Mouse (Mus musculus) forebrain, embryonic 15.5 days (tissue): ENCODE measurements around the gene Tax1bp1. TPM values are rescaled to one million over a fixed set of nuclear protein-coding genes. Genes with fewer than 3 reads are reported as not detected.

Source experiments
- ATAC-seq: fragments of 200-750 bp; cut with Nextera tagmentation; replicated peaks from 2 replicates; pipeline ENCODE4 v1.8.0; 2017; ENCODE audit warnings: mild to moderate bottlenecking, moderate TSS enrichment, moderate library complexity
- H3K27ac ChIP-seq: fragments of 300-500 bp; sonication (generic); replicated peaks from 2 replicates; pipeline ENCODE4 v1.5.1; 2015; ENCODE audit warnings: mild to moderate bottlenecking, inconsistent platforms
- H3K27me3 ChIP-seq: fragments of 300-500 bp; sonication (generic); 2 replicates; pipeline ENCODE4 v1.6.1; 2015; ENCODE audit warnings: inconsistent platforms
- H3K36me3 ChIP-seq: fragments of 300-500 bp; sonication (generic); 2 replicates; pipeline ENCODE4 v1.6.1; 2015; ENCODE audit warnings: mild to moderate bottlenecking, inconsistent platforms
- H3K4me1 ChIP-seq: fragments of 300-500 bp; sonication (generic); 2 replicates; pipeline ENCODE4 v1.6.1; 2015; ENCODE audit warnings: inconsistent platforms
- H3K4me2 ChIP-seq: fragments of 300-500 bp; sonication (generic); replicated peaks from 2 replicates; pipeline ENCODE4 v1.6.1; 2015; ENCODE audit warnings: mild to moderate bottlenecking, inconsistent platforms
- H3K4me3 ChIP-seq: fragments of 300-500 bp; sonication (generic); 2 replicates; pipeline ENCODE4 v1.5.1; 2015; ENCODE audit warnings: mild to moderate bottlenecking, inconsistent platforms
- H3K9ac ChIP-seq: fragments of 300-500 bp; sonication (generic); replicated peaks from 2 replicates; pipeline ENCODE4 v1.6.1; 2015; ENCODE audit warnings: mild to moderate bottlenecking, inconsistent platforms
- H3K9me3 ChIP-seq: fragments of 300-500 bp; sonication (generic); 2 replicates; pipeline ENCODE4 v1.6.1; 2016; ENCODE audit warnings: inconsistent platforms
- WGBS: fragments of 180-500 bp; shearing (Covaris S2); methylation state at CpG from one replicate; pipeline ENCODE4 v1.1.7; 2015; ENCODE audit warnings: mixed read lengths; 5-methylcytosine and 5-hydroxymethylcytosine counted together
- polyA plus RNA-seq: library from polyadenylated mRNA; unstranded; fragments of >200 nt; fragmentation: Nextera tagmentation; extraction: Ambion mirVana; gene quantifications from 2 replicates; pipeline ENCODE4 v1.2.1, GENCODE M21; 2015

Gene Tax1bp1
- polyA plus RNA-seq, 1 experiment from 2014 or later, result 166 TPM

DNA sequence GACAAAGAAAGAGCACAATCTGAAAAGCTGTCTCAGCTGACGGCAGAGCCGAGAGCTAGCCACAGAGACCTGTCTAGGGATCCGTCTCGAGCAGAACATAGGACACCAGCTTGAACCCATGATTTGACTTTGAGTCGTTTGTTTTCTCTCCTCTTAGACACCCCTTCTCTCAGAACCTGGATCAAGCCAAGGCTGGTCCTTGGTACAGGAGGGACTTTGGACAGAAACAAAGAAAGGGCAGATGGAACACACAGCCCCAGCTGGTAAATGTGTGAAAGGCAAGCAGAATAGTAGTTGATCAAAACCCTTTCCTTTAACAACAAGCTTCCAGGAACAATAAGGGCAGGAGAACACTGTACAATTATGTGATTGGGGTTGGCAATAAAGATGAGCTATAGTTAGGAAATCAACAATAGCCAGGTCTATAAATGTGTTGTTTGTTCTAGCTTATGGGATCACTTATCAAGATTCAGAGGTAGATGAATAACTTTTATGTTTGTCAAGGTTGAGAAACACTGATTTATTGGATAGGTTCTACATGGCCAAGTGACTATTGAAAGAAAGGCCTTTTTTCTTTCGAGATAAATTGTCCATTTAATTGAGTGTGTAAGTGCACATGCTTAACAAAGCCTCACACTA, 31.6 kb upstream of the Tax1bp1 start:
- H3K4me3 ChIP-seq, result no peak overlapping the region
- no peak overlapping the region for H3K27ac ChIP-seq
- WGBS, result 84% methylated on average over 6 of the region's 6 CpGs
- H3K9ac ChIP-seq, result no peak overlapping the region
- H3K9me3 ChIP-seq, result no peaks in the 10 kb centered on the region
- no peak overlapping the region for H3K4me2 ChIP-seq
- no peaks in the 10 kb centered on the region for H3K4me1 ChIP-seq
- no peak for ATAC-seq
- H3K36me3 ChIP-seq, result no peaks in the 10 kb centered on the region
- H3K27me3 ChIP-seq, result 0 out of 2 replicates have a peak, but pooled peaks cover 5% of the 10 kb centered on the region

DNA sequence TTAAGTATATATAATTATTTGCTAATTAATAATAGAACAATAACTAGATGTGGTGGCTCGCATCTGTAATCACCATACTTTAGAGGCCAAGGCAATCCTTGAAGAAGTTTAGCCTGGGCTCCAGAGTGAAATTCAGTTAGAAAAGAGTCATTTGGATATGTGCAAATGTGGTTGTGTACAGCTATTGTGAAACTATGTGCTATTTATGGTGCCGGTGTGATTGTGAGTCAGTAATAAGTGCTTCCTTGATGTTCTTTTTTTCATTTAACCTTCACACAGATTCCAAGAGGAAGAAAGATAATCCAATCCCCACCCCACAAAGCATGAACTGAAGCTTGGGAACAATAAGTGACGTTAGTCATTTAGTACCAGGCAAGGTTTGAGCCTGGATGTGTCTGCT, 30.9 kb upstream of the Tax1bp1 start:
- WGBS, result 85% methylated on average over 3 of the region's 3 CpGs
- Histone ChIP-seq H3K27me3 (0 out of 2 replicates have a peak, but pooled peaks cover 5% of the 10 kb centered on the region), H3K9me3 (no peaks in the 10 kb centered on the region), H3K27ac (no peak overlapping the region), H3K4me3 (no peak overlapping the region), H3K4me2 (no peak overlapping the region), H3K4me1 (no peaks in the 10 kb centered on the region), H3K36me3 (no peaks in the 10 kb centered on the region), H3K9ac (no peak overlapping the region)
- ATAC-seq, result no peak

- no peaks in the 10 kb centered on the region for H3K36me3 ChIP-seq
- H3K4me2 ChIP-seq, result no peak overlapping the region
- no peaks in the 10 kb centered on the region for H3K9me3 ChIP-seq
- H3K4me3 ChIP-seq, result no peak overlapping the region
- no peak overlapping the region for H3K9ac ChIP-seq
- no peaks in the 10 kb centered on the region for H3K4me1 ChIP-seq
- 45% methylated on average over 5 of the region's 5 CpGs for WGBS
- no peak for ATAC-seq
- H3K27ac ChIP-seq, result no peak overlapping the region
- no peaks in the 10 kb centered on the region for H3K27me3 ChIP-seq
Measured at GRCm38 (mm10) chr6:52686901-52687500, 26.5 kb upstream of the Tax1bp1 start.

- Histone ChIP-seq H3K27ac (no peak overlapping the region), H3K9ac (no peak overlapping the region), H3K27me3 (no peaks in the 10 kb centered on the region), H3K9me3 (no peaks in the 10 kb centered on the region), H3K4me1 (no peaks in the 10 kb centered on the region), H3K4me2 (no peak overlapping the region), H3K36me3 (no peaks in the 10 kb centered on the region), H3K4me3 (no peak overlapping the region)
- no peak for ATAC-seq
- WGBS, result 83% methylated on average over 3 of the region's 3 CpGs
Measured at GRCm38 (mm10) chr6:52690365-52690764, 23.2 kb upstream of the Tax1bp1 start.

DNA sequence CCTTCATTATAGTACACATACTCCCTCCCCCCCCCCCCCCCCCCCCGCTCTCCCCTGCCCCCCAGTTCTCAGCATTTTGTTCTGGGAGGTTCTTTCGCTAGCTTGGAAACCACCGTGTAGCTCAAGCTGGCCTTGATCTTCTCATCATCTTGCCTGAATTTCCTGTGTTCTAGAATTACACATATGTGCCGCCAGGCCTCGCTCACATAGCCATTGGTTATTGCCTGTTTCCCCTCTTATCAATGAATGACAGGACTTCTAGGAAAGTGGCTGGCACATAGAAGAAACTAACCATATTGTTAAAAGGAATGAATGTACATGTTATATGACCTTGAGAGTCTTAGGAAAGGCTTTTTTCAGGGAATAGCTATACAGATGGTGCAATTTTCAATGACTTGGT, 21.7 kb upstream of the Tax1bp1 start:
- Histone ChIP-seq H3K9me3 (no peaks in the 10 kb centered on the region), H3K4me2 (no peak overlapping the region), H3K27ac (no peak overlapping the region), H3K4me3 (no peak overlapping the region), H3K4me1 (no peaks in the 10 kb centered on the region), H3K36me3 (no peaks in the 10 kb centered on the region), H3K9ac (no peak overlapping the region), H3K27me3 (no peaks in the 10 kb centered on the region)
- no peak for ATAC-seq
- 95% methylated on average over 4 of the region's 5 CpGs for WGBS

DNA sequence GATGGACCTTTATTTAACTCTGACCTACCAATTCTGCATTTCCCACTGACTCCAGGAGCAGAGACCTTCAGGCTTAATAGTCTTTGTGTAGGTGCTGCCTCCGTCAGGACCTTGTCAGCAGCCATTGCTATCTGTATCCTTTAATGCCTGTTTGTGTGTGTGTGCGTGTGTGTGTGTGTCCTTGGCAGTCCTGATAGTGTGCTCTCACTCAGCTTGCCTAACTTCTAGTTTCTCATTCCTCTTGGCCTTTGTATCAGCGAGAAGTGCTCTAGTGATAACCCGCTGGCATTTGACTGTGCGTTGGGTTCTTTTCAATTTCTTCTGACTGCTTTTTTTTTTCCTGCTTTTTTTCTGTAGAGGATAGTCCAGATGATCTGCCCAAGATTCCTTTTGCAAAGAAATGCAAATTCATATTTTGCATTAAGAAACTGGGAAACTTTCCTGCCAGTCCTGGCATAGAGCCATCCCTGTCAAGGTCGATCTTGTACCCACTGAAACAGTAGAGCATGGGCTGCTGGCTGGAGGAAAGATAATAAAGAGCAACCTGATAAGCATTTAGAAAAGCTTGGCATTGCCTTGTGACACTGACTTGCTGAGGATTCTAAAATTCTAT, 21.0 kb upstream of the Tax1bp1 start:
- Histone ChIP-seq H3K36me3 (no peaks in the 10 kb centered on the region), H3K9me3 (no peaks in the 10 kb centered on the region), H3K4me3 (no peak overlapping the region), H3K27me3 (no peaks in the 10 kb centered on the region), H3K9ac (no peak overlapping the region), H3K4me2 (no peak overlapping the region), H3K27ac (no peak overlapping the region), H3K4me1 (no peaks in the 10 kb centered on the region)
- WGBS, result 76% methylated on average over 6 of the region's 6 CpGs
- ATAC-seq, result no peak

- H3K36me3 ChIP-seq, result no peaks in the 10 kb centered on the region
- no peaks in the 10 kb centered on the region for H3K4me1 ChIP-seq
- no peaks in the 10 kb centered on the region for H3K27me3 ChIP-seq
- H3K4me2 ChIP-seq, result no peak overlapping the region
- no peak overlapping the region for H3K27ac ChIP-seq
- H3K9me3 ChIP-seq, result no peaks in the 10 kb centered on the region
- no peak overlapping the region for H3K9ac ChIP-seq
- no peak overlapping the region for H3K4me3 ChIP-seq
- ATAC-seq, result no peak
- WGBS, result 69% methylated on average over 4 of the region's 4 CpGs
Measured at GRCm38 (mm10) chr6:52697964-52698535, 15.5 kb upstream of the Tax1bp1 start.

- H3K4me2 ChIP-seq, result no peak overlapping the region
- ATAC-seq, result no peak
- 61% methylated on average over 1 of the region's 1 CpGs for WGBS
- no peak overlapping the region for H3K9ac ChIP-seq
- H3K4me3 ChIP-seq, result no peak overlapping the region
- H3K27ac ChIP-seq, result no peak overlapping the region
- H3K9me3 ChIP-seq, result no peaks in the 10 kb centered on the region
- H3K27me3 ChIP-seq, result no peaks in the 10 kb centered on the region
- no peaks in the 10 kb centered on the region for H3K4me1 ChIP-seq
- no peaks in the 10 kb centered on the region for H3K36me3 ChIP-seq
Measured at GRCm38 (mm10) chr6:52699050-52699449, 14.5 kb upstream of the Tax1bp1 start.

- H3K27me3 ChIP-seq, result no peaks in the 10 kb centered on the region
- ATAC-seq, result no peak
- no peaks in the 10 kb centered on the region for H3K36me3 ChIP-seq
- no peak overlapping the region for H3K4me3 ChIP-seq
- no peak overlapping the region for H3K9ac ChIP-seq
- no peaks in the 10 kb centered on the region for H3K4me1 ChIP-seq
- 88% methylated on average over 4 of the region's 4 CpGs for WGBS
- no peak overlapping the region for H3K27ac ChIP-seq
- H3K9me3 ChIP-seq, result no peaks in the 10 kb centered on the region
- no peak overlapping the region for H3K4me2 ChIP-seq
Measured at GRCm38 (mm10) chr6:52699899-52700298, 13.6 kb upstream of the Tax1bp1 start.

- H3K36me3 ChIP-seq, result no peaks in the 10 kb centered on the region
- H3K27ac ChIP-seq, result no peak overlapping the region
- no peaks in the 10 kb centered on the region for H3K27me3 ChIP-seq
- no peak overlapping the region for H3K4me2 ChIP-seq
- no peak overlapping the region for H3K4me3 ChIP-seq
- no peaks in the 10 kb centered on the region for H3K4me1 ChIP-seq
- no peak for ATAC-seq
- no peaks in the 10 kb centered on the region for H3K9me3 ChIP-seq
- H3K9ac ChIP-seq, result no peak overlapping the region
- 90% methylated on average over 2 of the region's 2 CpGs for WGBS
Measured at GRCm38 (mm10) chr6:52703263-52703662, 10.3 kb upstream of the Tax1bp1 start.

DNA sequence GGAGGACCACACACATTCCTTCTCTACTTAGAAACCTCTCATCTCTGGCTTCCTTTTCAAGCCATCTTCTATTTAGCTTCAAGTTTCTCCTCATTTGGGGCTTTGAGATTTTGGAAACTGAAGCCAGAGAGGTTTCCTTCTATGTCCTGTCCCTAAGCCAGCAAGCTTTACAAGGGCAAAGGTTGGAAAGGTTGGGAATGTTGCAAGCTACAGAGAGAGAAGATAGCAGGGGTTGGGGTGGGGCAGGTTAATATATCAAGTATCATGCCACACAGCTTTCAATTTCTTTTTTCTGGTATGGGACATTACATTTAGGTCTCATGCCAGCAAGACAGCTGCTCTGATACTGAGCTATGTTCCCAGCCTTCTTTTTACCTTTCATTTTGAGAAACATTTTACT, 8.2 kb upstream of the Tax1bp1 start:
- Histone ChIP-seq H3K9ac (no peak overlapping the region), H3K4me1 (no peaks in the 10 kb centered on the region), H3K36me3 (no peaks in the 10 kb centered on the region), H3K4me2 (no peak overlapping the region), H3K27me3 (no peaks in the 10 kb centered on the region), H3K27ac (no peak overlapping the region), H3K9me3 (no peaks in the 10 kb centered on the region), H3K4me3 (no peak overlapping the region)
- no peak for ATAC-seq

- ATAC-seq, result no peak
- H3K4me2 ChIP-seq, result no peak overlapping the region
- no peak overlapping the region for H3K9ac ChIP-seq
- H3K9me3 ChIP-seq, result no peaks in the 10 kb centered on the region
- WGBS, result 91% methylated on average over 5 of the region's 5 CpGs
- H3K4me1 ChIP-seq, result no peaks in the 10 kb centered on the region
- no peaks in the 10 kb centered on the region for H3K27me3 ChIP-seq
- no peak overlapping the region for H3K27ac ChIP-seq
- H3K4me3 ChIP-seq, result no peak overlapping the region
- H3K36me3 ChIP-seq, result no peaks in the 10 kb centered on the region
Measured at GRCm38 (mm10) chr6:52707815-52708214, 5.7 kb upstream of the Tax1bp1 start.
